Mouse (Mus musculus) left cerebral cortex, adult 2 months (tissue): ENCODE measurements around the gene Med21. TPM values are rescaled to one million over a fixed set of nuclear protein-coding genes. Genes with fewer than 3 reads are reported as not detected.

Experiments used
- DNase-seq, 2 experiments: peaks; one replicate each; pipeline ENCODE4 v3.0.0; 2021 to 2022; ENCODE audit warnings: low spot score in 2 of 2, mixed read lengths in 1 of 2; ENCODE audit errors: extremely low spot score in 1 of 2
- H3K27ac ChIP-seq: fragments of 200-600 bp; 2 replicates; pipeline ENCODE4 v1.8.1; 2022
- H3K4me3 ChIP-seq: fragments of 200-600 bp; 2 replicates; pipeline ENCODE4 v1.8.1; 2022
- CTCF ChIP-seq: fragments of 200-600 bp; IDR thresholded peaks from 2 replicates; pipeline ENCODE4 v1.8.1; 2022; ENCODE audit warnings: antibody characterized with exemption, mild to moderate bottlenecking, moderate library complexity
- intact Hi-C: fragments of 180-260 bp; cut with DNase I; formaldehyde crosslinking; loops from one replicate; pipeline ENCODE4 v1.15.1; 2025
- long read RNA-seq, 2 experiments: library from polyadenylated mRNA; stranded (forward); transcript quantifications; one replicate each; pipeline ENCODE4 v2.0.0; 2021; ENCODE audit warnings: borderline mapping rate in 2 of 2
- total RNA-seq, 2 experiments: library from RNA; stranded (reverse); gene quantifications; 2 replicates each; pipeline ENCODE4 v1.2.3; 2021

Gene Med21
- 10 to 100 TPM; 44.1 to 44.8 TPM for total RNA-seq
- long read RNA-seq, experiment 1, transcript Med21-201 (4 exons, 814 nt), result major isoform, 17 of 23 reads
- long read RNA-seq, experiment 1, partial matches to known transcripts, result 2 of 23 reads
- long read RNA-seq, experiment 1, other reads (novel, unspliced or antisense), result 4 of 23 reads
- long read RNA-seq, experiment 2, transcript Med21-201 (4 exons, 814 nt), result major isoform, 11 of 14 reads
- long read RNA-seq, experiment 2, partial matches to known transcripts, result 0 of 14 reads
- long read RNA-seq, experiment 2, other reads (novel, unspliced or antisense), result 3 of 14 reads

GRCm38 (mm10) chr6:146642276-146643183, at the start of gene Med21, which contains the start of gene Tm7sf3:
Gene Med21, plus strand, starts transcription at chr6:146642547.
Gene Tm7sf3, minus strand, starts transcription at chr6:146642824.
- peak; percentile 98 to 99 for DNase-seq
- Histone ChIP-seq H3K4me3 (peak within 1 kb of the TSS; percentile 63), H3K27ac (peak within 1 kb of the TSS; percentile 92)
- intact Hi-C loops, result loop anchor here (2.0 to 10.0 kb wide), 2 partner anchors 66 to 342 kb away; partner anchors contain the start of genes Fgfr1op2 and Ints13
- TF ChIP-seq CTCF, result peak; percentile 12; the same call in 1 of the 2 replicates

DNA sequence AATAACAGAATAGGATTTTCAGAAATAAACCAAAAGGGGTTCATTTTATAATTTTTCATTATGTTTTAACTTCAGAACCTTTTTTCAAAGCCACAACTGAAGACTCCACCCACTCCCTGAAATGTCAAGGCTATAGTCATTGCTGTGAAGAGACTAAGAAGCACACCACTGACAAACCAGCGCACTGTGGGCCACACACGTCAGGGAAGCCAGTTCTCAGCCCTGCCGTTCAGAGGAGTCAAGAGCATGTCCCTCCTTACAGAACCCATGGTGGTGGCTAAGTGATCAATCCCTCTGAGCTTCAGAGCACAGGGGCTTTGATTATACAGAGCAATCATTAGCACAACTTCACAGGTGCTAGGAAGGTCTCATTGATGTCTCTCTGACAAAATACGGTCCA, 39.7 kb upstream of the Med21 start:
- H3K27ac ChIP-seq, result no peak overlapping the region
- intact Hi-C loops, result no loop called here
- TF ChIP-seq CTCF, result no peak
- DNase-seq, result no peak
- no peak overlapping the region for H3K4me3 ChIP-seq

DNA sequence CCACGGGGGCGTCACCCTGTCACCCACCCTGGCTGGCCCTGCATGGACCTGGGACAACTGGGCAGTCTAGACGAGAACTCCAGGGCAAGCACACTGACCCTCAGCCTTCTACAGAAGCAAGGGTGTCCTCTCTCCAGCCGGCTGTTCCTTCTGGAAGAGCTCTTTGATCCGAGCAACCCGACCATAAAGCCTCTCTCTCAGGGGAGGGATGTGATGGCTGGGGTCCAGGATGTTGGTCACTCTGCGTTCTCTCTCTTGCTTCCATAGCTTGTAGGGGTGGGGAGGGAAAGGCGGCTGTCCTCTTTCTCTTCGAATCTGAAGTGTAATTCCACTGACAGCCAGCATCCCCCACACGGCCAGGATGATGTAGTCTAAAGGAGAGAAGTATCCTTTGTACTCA, 38.7 kb upstream of the Med21 start:
- TF ChIP-seq CTCF, result no peak; the same call in 1 of the 2 replicates
- no peak overlapping the region for H3K4me3 ChIP-seq
- intact Hi-C loops, result no loop called here
- no peak for DNase-seq
- no peak overlapping the region for H3K27ac ChIP-seq

DNA sequence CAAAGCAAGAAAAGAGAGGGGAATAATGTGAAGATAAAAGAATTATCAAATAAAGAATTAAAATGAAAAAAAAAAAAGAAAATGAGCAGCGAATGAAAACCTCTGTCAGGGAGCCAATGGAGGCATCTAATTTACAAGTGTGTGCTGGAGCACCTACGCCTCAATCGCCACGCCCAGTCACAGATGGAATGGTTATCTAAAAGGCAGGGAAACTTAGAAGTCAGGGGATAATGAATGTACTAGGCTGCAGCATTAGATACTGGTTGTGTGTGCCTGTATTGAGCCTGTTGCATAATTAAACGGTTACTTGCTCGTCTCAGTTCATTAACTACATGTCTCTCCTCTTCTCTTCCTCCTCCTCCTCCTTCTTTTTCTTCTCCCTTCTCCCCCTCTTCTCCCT, 31.0 kb upstream of the Med21 start:
- no peak for TF ChIP-seq CTCF
- no peak for DNase-seq
- intact Hi-C loops, result no loop called here
- H3K4me3 ChIP-seq, result no peak overlapping the region
- no peak overlapping the region for H3K27ac ChIP-seq

DNA sequence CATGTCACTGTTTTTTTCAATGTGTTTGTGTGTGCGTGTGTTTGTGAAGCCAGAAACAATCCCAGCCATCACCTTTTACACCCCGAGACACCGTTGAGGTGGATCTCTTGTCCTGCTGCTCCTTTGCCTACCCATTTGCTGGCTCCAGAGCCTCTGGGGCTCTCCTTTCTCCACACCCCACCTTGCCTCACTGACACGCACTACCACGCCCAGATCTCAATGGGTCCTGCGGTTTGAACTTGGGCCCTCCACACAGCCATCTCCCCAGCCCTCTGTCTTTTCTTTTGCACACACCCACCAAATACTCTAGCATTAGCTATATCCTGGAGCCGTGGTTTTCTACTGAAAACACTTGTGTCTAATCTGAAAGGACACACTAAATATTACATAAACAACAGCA, 30.4 kb upstream of the Med21 start:
- H3K27ac ChIP-seq, result no peak overlapping the region
- no peak for DNase-seq
- intact Hi-C loops, result no loop called here
- TF ChIP-seq CTCF, result no peak
- H3K4me3 ChIP-seq, result no peak overlapping the region

DNA sequence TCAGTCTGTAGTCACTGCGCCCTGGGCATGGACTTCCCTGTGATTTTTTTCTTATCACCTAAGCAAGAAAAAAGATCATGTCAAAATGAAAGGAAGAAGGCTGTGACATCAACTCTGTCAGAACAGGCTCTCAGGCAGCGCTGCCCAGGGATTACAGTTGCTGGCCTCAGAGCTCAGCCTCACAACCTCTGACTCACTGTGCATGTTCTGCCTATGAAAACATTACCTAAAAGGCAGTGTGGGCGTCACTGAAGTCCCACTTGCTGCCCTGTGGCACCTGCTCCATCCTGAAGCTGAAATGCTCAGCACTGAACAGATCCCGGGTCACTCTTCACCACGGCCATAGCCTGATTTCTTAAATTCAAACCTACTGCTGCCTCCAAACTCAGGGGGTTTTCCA, 29.6 kb upstream of the Med21 start:
- intact Hi-C loops, result no loop called here
- Histone ChIP-seq H3K27ac (no peak overlapping the region), H3K4me3 (no peak overlapping the region)
- no peak for DNase-seq
- TF ChIP-seq CTCF, result no peak

- TF ChIP-seq CTCF, result no peak; the same call in 1 of the 2 replicates
- DNase-seq, result no peak
- intact Hi-C loops, result no loop called here
- H3K4me3 ChIP-seq, result no peak overlapping the region
- H3K27ac ChIP-seq, result no peak overlapping the region
Measured at GRCm38 (mm10) chr6:146613907-146614306, 28.4 kb upstream of the Med21 start.

DNA sequence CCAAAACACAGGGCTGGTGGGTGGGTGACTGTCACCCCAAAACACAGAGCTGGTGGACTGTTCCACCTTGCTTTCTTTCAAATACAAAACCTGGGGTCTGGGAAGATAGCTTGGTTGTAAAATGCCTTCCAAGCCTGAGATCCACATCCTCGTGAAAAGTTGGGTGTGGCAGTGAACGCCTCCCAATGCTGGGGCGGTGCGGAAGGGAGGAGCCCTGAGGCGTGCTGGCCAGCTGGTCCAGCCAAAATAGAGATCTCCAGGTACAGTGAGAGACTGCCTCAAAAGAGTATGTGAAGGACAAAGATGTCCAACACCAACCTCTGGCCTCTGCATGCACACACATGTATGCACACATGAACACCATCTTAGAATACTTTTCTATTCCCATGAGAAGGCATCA, 27.8 kb upstream of the Med21 start:
- intact Hi-C loops, result no loop called here
- no peak for TF ChIP-seq CTCF
- no peak for DNase-seq
- Histone ChIP-seq H3K27ac (no peak overlapping the region), H3K4me3 (no peak overlapping the region)

DNA sequence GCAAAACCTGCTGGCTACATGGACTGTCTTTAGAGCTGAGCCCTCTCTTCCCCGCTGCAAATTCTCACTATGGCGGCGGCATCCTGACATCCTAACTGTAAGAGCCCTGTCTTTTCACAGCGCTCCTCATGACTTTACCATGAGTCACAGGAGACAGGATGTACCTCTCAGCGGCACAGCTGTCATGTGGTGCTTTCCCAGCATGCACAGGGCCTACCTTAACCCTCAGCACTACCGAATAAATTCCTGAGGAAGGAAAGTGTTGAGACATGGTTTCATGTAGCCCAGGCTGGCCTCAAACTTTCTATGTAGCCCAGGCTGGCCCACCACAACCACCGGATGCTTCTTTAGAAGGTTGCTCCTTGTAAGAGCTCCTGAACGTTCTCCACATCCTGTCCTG, 26.5 kb upstream of the Med21 start:
- no peak overlapping the region for H3K27ac ChIP-seq
- no peak for DNase-seq
- no peak overlapping the region for H3K4me3 ChIP-seq
- intact Hi-C loops, result no loop called here
- TF ChIP-seq CTCF, result no peak

DNA sequence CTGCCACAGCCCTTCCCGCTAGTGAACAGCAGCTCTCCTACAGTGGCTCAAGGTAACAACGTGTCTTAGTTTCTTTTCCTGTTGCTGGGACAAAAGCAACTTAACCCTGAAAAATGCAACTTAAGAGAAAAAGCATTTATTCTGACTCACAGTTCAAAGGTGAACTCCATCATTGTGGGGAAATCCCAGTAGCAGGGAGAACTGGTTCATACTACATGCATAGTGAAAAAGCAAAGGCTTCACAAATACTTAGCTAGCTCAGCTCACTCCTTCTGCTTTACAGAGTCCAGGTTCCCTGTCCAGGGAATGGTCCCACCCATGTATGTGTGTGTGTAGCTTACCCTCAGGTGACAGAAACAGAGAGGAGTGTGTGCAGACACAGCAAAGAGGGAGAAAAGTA, 25.7 kb upstream of the Med21 start:
- Histone ChIP-seq H3K27ac (no peak overlapping the region), H3K4me3 (no peak overlapping the region)
- DNase-seq, result no peak
- TF ChIP-seq CTCF, result no peak
- intact Hi-C loops, result no loop called here

DNA sequence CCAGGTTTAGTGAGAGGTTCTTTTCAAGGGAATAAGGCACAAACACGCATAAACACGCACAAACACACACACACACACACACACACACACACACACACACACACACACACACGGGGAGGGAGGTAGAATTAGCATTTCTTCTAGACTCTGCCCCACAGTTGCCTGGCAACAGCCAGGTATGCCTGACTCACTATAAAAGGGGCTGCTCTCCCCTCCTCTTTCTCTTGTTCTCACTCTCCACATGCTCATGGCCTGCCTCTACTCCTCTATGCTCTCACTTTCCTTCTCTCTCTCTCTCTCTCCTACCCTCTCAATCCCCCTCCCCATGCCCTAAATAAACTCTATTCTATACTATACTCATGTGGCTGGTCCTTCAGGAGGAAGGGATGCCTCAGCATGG, 14.2 kb upstream of the Med21 start:
- Histone ChIP-seq H3K27ac (no peak overlapping the region), H3K4me3 (no peak overlapping the region)
- TF ChIP-seq CTCF, result no peak
- no peak for DNase-seq
- intact Hi-C loops, result no loop called here
